In genomic region chr14:79483611-79484120, GRCm38 (mm10) we compare ENCODE assay signal across 8 mouse cellular contexts. TPM values are rescaled to one million over a fixed set of nuclear protein-coding genes. Genes with fewer than 3 reads are reported as not detected.
DNase-seq lines count a peak whose midpoint lies in the region; ATAC-seq and TF ChIP-seq lines count a peak whose summit lies in the region.

No protein-coding gene starts in this region.

- H3K27me3 ChIP-seq in forebrain, embryonic 13.5 days, result peaks cover 6% of the 10 kb centered on the region; the same call in 1 of the 2 replicates
- no peaks in the 10 kb centered on the region; the same call in 1 of the 2 replicates for H3K27me3 ChIP-seq in forebrain, embryonic 11.5 days (ENCODE audit: control insufficient read depth, insufficient read depth, low read length)
- H3K27me3 ChIP-seq in spleen, adult 2 months (ENCODE audit: control insufficient read depth, insufficient read depth, low read length), result no peaks in the 10 kb centered on the region
- no peaks in the 10 kb centered on the region for H3K27me3 ChIP-seq in liver, embryonic 15.5 days

- no peak overlapping the region for H3K4me3 ChIP-seq in forebrain, embryonic 13.5 days
- H3K4me3 ChIP-seq in forebrain, embryonic 11.5 days (ENCODE audit: low read depth, low read length), result no peak overlapping the region
- H3K4me3 ChIP-seq in spleen, adult 2 months (ENCODE audit: extremely low read depth, insufficient read depth, insufficient read length), result no peak overlapping the region
- H3K4me3 ChIP-seq in liver, embryonic 15.5 days (replicated peaks), result peak overlapping the region; percentile 97

- no peak for DNase-seq in forebrain, embryonic 11.5 days (ENCODE audit: low spot score)
- no peak for DNase-seq in spleen, adult 2 months (ENCODE audit: low read depth in 1 of 2, low spot score in 2 of 2)
- DNase-seq in spleen, postnatal 10 days (ENCODE audit: low spot score in 2 of 2), result no peak
- peak; percentile 39 for DNase-seq in thymus, postnatal 14 days
- DNase-seq in urinary bladder, adult 18-20 months (ENCODE audit: low spot score in 2 of 2), result no peak
- no peak for DNase-seq in ovary, postnatal 10 days (ENCODE audit: low spot score)

- 0 out of 2 replicates have a peak overlapping the region, but pooled peaks have one; percentile 82 for H3K9ac ChIP-seq in forebrain, embryonic 13.5 days
- H3K9ac ChIP-seq in forebrain, embryonic 11.5 days (ENCODE audit: low read length), result no peak overlapping the region
- H3K9ac ChIP-seq in liver, embryonic 15.5 days, result peak overlapping the region; percentile 100

- H3K36me3 ChIP-seq in forebrain, embryonic 13.5 days (ENCODE audit: poor library complexity, severe bottlenecking), result no peaks in the 10 kb centered on the region
- H3K36me3 ChIP-seq in forebrain, embryonic 11.5 days (ENCODE audit: control insufficient read depth, insufficient read depth, low read length), result no peaks in the 10 kb centered on the region
- H3K36me3 ChIP-seq in spleen, adult 2 months (ENCODE audit: control insufficient read depth, insufficient read depth, low read length), result no peaks in the 10 kb centered on the region
- H3K36me3 ChIP-seq in liver, embryonic 15.5 days (replicated peaks), result peaks cover 6% of the 10 kb centered on the region; the same call in 1 of the 2 replicates

- peak overlapping the region; percentile 66; the same call in 1 of the 2 replicates for H3K4me2 ChIP-seq in forebrain, embryonic 13.5 days
- H3K4me2 ChIP-seq in forebrain, embryonic 11.5 days (ENCODE audit: low read depth, low read length, severe bottlenecking), result no peak overlapping the region; the same call in 1 of the 2 replicates
- H3K4me2 ChIP-seq in liver, embryonic 15.5 days, result peak overlapping the region; percentile 75

- no peak for TF ChIP-seq CTCF in spleen, adult 2 months (IDR thresholded peaks at IDR 0.05; ENCODE audit: extremely low read depth, insufficient read depth, insufficient read length, insufficient replicate concordance)

- 82% methylated on average over 8 of the region's 8 CpGs for WGBS in forebrain, embryonic 13.5 days
- 79% methylated on average over 8 of the region's 8 CpGs for WGBS in forebrain, embryonic 11.5 days
- 69% methylated on average over 8 of the region's 8 CpGs for WGBS in spleen, adult 2 months
- 60% methylated on average over 8 of the region's 8 CpGs for WGBS in liver, embryonic 15.5 days (ENCODE audit: insufficient replicate concordance)

- no peak overlapping the region for H3K27ac ChIP-seq in forebrain, embryonic 13.5 days
- no peak overlapping the region for H3K27ac ChIP-seq in forebrain, embryonic 11.5 days (ENCODE audit: low read depth, low read length)
- H3K27ac ChIP-seq in spleen, adult 2 months (ENCODE audit: insufficient read depth, low read length), result peak overlapping the region; percentile 51
- H3K27ac ChIP-seq in liver, embryonic 15.5 days (replicated peaks), result peak overlapping the region; percentile 100

- no peak for ATAC-seq in forebrain, embryonic 13.5 days
- ATAC-seq in forebrain, embryonic 11.5 days (replicated peaks; ENCODE audit: low FRiP score), result no peak
- ATAC-seq in liver, embryonic 15.5 days (ENCODE audit: insufficient read depth), result no peak

- H3K4me1 ChIP-seq in forebrain, embryonic 13.5 days, result peaks cover 44% of the 10 kb centered on the region
- H3K4me1 ChIP-seq in forebrain, embryonic 11.5 days (replicated peaks; ENCODE audit: control insufficient read depth, insufficient read depth, low read length), result peaks cover 14% of the 10 kb centered on the region
- H3K4me1 ChIP-seq in spleen, adult 2 months (ENCODE audit: control insufficient read depth, insufficient read depth, insufficient read length), result peaks cover 2% of the 10 kb centered on the region; the same call in 1 of the 2 replicates
- H3K4me1 ChIP-seq in liver, embryonic 15.5 days (replicated peaks), result peaks cover 76% of the 10 kb centered on the region

- TF ChIP-seq POLR2A in spleen, adult 2 months (IDR thresholded peaks at IDR 0.05; ENCODE audit: low read depth, low read length), result no peak

- H3K9me3 ChIP-seq in forebrain, embryonic 13.5 days (replicated peaks), result no peaks in the 10 kb centered on the region
- H3K9me3 ChIP-seq in forebrain, embryonic 11.5 days (ENCODE audit: control insufficient read depth, low read length), result no peaks in the 10 kb centered on the region
- no peaks in the 10 kb centered on the region for H3K9me3 ChIP-seq in liver, embryonic 15.5 days (replicated peaks)

RNA-seq across cellular contexts. Expression of gene Wbp4, which starts 2.3 kb away (rescaled TPM):
- polyA plus RNA-seq in forebrain, embryonic 13.5 days (2015; fragmentation: Nextera tagmentation; extraction: Ambion mirVana), result 48.8 and 51.4 TPM in 2 replicates
- polyA plus RNA-seq in forebrain, embryonic 11.5 days (2014; fragmentation: Nextera tagmentation; extraction: Ambion mirVana), result 58.4 and 58.6 TPM in 2 replicates
- polyA plus RNA-seq in spleen, adult 2 months (2012; rRNA removed), result 2.6 and 3.7 TPM in 2 replicates
- 11.2 and 13.5 TPM in 2 replicates for polyA plus RNA-seq in liver, embryonic 15.5 days (2015; fragmentation: Nextera tagmentation; extraction: Ambion mirVana)

RNA-seq across cellular contexts. Expression of gene Elf1, which starts 2.7 kb away (rescaled TPM):
- polyA plus RNA-seq in forebrain, embryonic 13.5 days (2015; fragmentation: Nextera tagmentation; extraction: Ambion mirVana), result 3.0 and 3.7 TPM in 2 replicates
- polyA plus RNA-seq in forebrain, embryonic 11.5 days (2014; fragmentation: Nextera tagmentation; extraction: Ambion mirVana), result 7.5 and 7.6 TPM in 2 replicates
- polyA plus RNA-seq in spleen, adult 2 months (2012; rRNA removed), result 22.5 and 26.7 TPM in 2 replicates
- 10.7 and 10.9 TPM in 2 replicates for polyA plus RNA-seq in liver, embryonic 15.5 days (2015; fragmentation: Nextera tagmentation; extraction: Ambion mirVana)

RNA-seq across cellular contexts. Expression of gene Kbtbd6, which starts 32.0 kb away (rescaled TPM):
- polyA plus RNA-seq in forebrain, embryonic 13.5 days (2015; fragmentation: Nextera tagmentation; extraction: Ambion mirVana), result 4.4 and 5.4 TPM in 2 replicates
- 7.9 and 8.1 TPM in 2 replicates for polyA plus RNA-seq in forebrain, embryonic 11.5 days (2014; fragmentation: Nextera tagmentation; extraction: Ambion mirVana)
- polyA plus RNA-seq in spleen, adult 2 months (2012; rRNA removed), result 1.4 and 1.5 TPM in 2 replicates
- polyA plus RNA-seq in liver, embryonic 15.5 days (2015; fragmentation: Nextera tagmentation; extraction: Ambion mirVana), result 3.8 and 4.0 TPM in 2 replicates

RNA-seq across cellular contexts. Expression of gene Kbtbd7, which starts 57.4 kb away (rescaled TPM):
- polyA plus RNA-seq in forebrain, embryonic 13.5 days (2015; fragmentation: Nextera tagmentation; extraction: Ambion mirVana), result 16.0 and 16.6 TPM in 2 replicates
- 19.7 and 21.3 TPM in 2 replicates for polyA plus RNA-seq in forebrain, embryonic 11.5 days (2014; fragmentation: Nextera tagmentation; extraction: Ambion mirVana)
- polyA plus RNA-seq in spleen, adult 2 months (2012; rRNA removed), result 4.2 and 6.0 TPM in 2 replicates
- 3.3 and 4.0 TPM in 2 replicates for polyA plus RNA-seq in liver, embryonic 15.5 days (2015; fragmentation: Nextera tagmentation; extraction: Ambion mirVana)

Comparison
In these comparisons a context has a peak if more than half of its experiments do, and no peak if none do; other contexts are left out.
1. H3K27ac ChIP-seq: peak in spleen, adult 2 months (single experiment) and liver, embryonic 15.5 days (single experiment); none in forebrain, embryonic 13.5 days (single experiment) and forebrain, embryonic 11.5 days (single experiment).